Mouse (Mus musculus) frontal cortex, adult (tissue): Measurements from ENCODE around the gene Ihh.

Source experiments
- ATAC-seq: cut with Nextera tagmentation; 2 replicates; pipeline ENCODE4 v1.9.2; 2017; ENCODE audit warnings: mild to moderate bottlenecking, moderate library complexity, mixed read lengths; ENCODE audit not compliant: low TSS enrichment

Ihh gene

GRCm38 (mm10) chr1:74951556-74952210, at the start of gene Ihh:
Gene Ihh (minus strand): TSS chr1:74951672.
- no peak for ATAC-seq

- ATAC-seq, result no peak
Observed at GRCm38 (mm10) chr1:75001183-75001582, 49.7 kb upstream of the Ihh start.

GRCm38 (mm10) chr1:75000496-75000895, 49.0 kb upstream of the Ihh start:
- no peak for ATAC-seq

GRCm38 (mm10) chr1:74999173-74999572, 47.7 kb upstream of the Ihh start:
- no peak for ATAC-seq

GRCm38 (mm10) chr1:74997231-74997630, 45.8 kb upstream of the Ihh start:
- no peak for ATAC-seq

GRCm38 (mm10) chr1:74977001-74977400, 25.5 kb upstream of the Ihh start:
- ATAC-seq, result no peak

- no peak for ATAC-seq
Observed at GRCm38 (mm10) chr1:74975936-74976335, 24.5 kb upstream of the Ihh start.

- ATAC-seq, result no peak
Observed at GRCm38 (mm10) chr1:74973590-74973989, 22.1 kb upstream of the Ihh start.

GRCm38 (mm10) chr1:74971353-74972050, 20.0 kb upstream of the Ihh start:
- no peak for ATAC-seq

GRCm38 (mm10) chr1:74967962-74968580, 16.6 kb upstream of the Ihh start:
- ATAC-seq, result no peak

- ATAC-seq, result peak; percentile 85; the same call in 1 of the 2 replicates
Observed at GRCm38 (mm10) chr1:74964494-74965215, 13.2 kb upstream of the Ihh start.

- ATAC-seq, result no peak
Observed at GRCm38 (mm10) chr1:74962853-74963227, 11.4 kb upstream of the Ihh start.

- no peak for ATAC-seq
Observed at GRCm38 (mm10) chr1:74962126-74962852, 10.8 kb upstream of the Ihh start.

GRCm38 (mm10) chr1:74961722-74962121, 10.2 kb upstream of the Ihh start:
- ATAC-seq, result no peak

- no peak for ATAC-seq
Observed at GRCm38 (mm10) chr1:74960059-74960458, 8.6 kb upstream of the Ihh start.

- ATAC-seq, result no peak
Observed at GRCm38 (mm10) chr1:74950576-74951490, 639 bp downstream of the Ihh start.

- peak; percentile 33; the same call in 1 of the 2 replicates for ATAC-seq
Observed at GRCm38 (mm10) chr1:74950066-74950465, 1.4 kb downstream of the Ihh start.

GRCm38 (mm10) chr1:74949666-74950050, 1.8 kb downstream of the Ihh start:
- ATAC-seq, result no peak

- ATAC-seq, result peak; percentile 46; the same call in 1 of the 2 replicates
Observed at GRCm38 (mm10) chr1:74948784-74949665, 2.4 kb downstream of the Ihh start.
